Mouse (Mus musculus) small intestine, adult 2 months (tissue): ENCODE measurements at regions not wholly inside any gene's neighbourhood (a gene's known extent, or its start where the extent isn't known, plus 50 kb on each side); places are given as distances from the start of the nearest gene placed in this dataset.

Experiments used
- H3K27ac ChIP-seq: fragments of 200-500 bp; 2 replicates; pipeline ENCODE4 v1.5.1; 2012; ENCODE audit warnings: low read depth, low read length, control low read depth, inconsistent platforms; ENCODE audit not compliant: insufficient read depth
- H3K27me3 ChIP-seq: fragments of 200-500 bp; 2 replicates; pipeline ENCODE4 v1.6.1; 2012; ENCODE audit warnings: mild to moderate bottlenecking, moderate library complexity, low read length, inconsistent platforms; ENCODE audit not compliant: control insufficient read depth, insufficient read depth
- H3K36me3 ChIP-seq: fragments of 200-500 bp; 2 replicates; pipeline ENCODE4 v1.6.1; 2012; ENCODE audit warnings: mild to moderate bottlenecking, low read length, control low read depth, inconsistent platforms; ENCODE audit not compliant: control insufficient read depth, insufficient read depth
- H3K4me1 ChIP-seq: fragments of 200-500 bp; 2 replicates; pipeline ENCODE4 v1.6.1; 2012; ENCODE audit warnings: low read length, inconsistent platforms, mixed read lengths; ENCODE audit not compliant: control insufficient read depth, insufficient read depth, insufficient read length
- H3K4me3 ChIP-seq: fragments of 200-500 bp; 2 replicates; pipeline ENCODE4 v1.5.1; 2012; ENCODE audit warnings: low read depth, mild to moderate bottlenecking, control low read depth, inconsistent platforms, low read length, moderate library complexity
- CTCF ChIP-seq: fragments of 200-500 bp; IDR thresholded peaks from 2 replicates; pipeline ENCODE4 v1.5.1; 2012; ENCODE audit warnings: low read depth, mild to moderate bottlenecking, control low read depth, inconsistent platforms, low read length, moderate library complexity, mixed read lengths; ENCODE audit not compliant: insufficient replicate concordance, insufficient read length; ENCODE audit errors: extremely low read depth
- POLR2A ChIP-seq: fragments of 200-500 bp; IDR thresholded peaks from 2 replicates; pipeline ENCODE4 v1.6.1; 2012; ENCODE audit warnings: low read depth, mild to moderate bottlenecking, control low read depth, inconsistent platforms, low read length, moderate library complexity
- WGBS: fragments of 180-500 bp; shearing (Covaris S2); methylation state at CpG from one replicate; pipeline ENCODE4 v1.1.7; 2018; 5-methylcytosine and 5-hydroxymethylcytosine counted together

DNA sequence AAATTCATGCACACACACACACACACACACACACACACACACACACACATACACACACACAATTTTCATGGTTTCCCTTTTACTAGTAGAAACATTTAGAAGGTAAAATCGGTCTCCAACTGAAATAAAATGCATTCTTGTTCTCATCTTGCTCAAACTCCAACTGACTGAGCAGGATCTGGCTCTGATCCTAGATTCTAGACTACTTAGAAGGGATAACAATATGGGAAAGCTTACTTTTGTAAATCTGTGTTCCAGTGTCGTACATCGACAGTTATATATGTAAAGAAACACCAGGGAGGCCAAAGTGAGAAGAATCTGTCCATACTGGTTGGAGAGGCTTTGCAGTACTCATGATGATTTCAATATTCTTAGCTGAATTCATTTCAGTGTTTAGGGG, 304.6 kb downstream of the Otol1 start:
- WGBS = 78% methylated on average over 3 of the region's 3 CpGs
- Histone ChIP-seq H3K36me3 (no peaks in the 10 kb centered on the region), H3K27ac (no peak overlapping the region), H3K27me3 (no peaks in the 10 kb centered on the region), H3K4me1 (no peaks in the 10 kb centered on the region), H3K4me3 (no peak overlapping the region)
- no peak for TF ChIP-seq POLR2A
- TF ChIP-seq CTCF = no peak

DNA sequence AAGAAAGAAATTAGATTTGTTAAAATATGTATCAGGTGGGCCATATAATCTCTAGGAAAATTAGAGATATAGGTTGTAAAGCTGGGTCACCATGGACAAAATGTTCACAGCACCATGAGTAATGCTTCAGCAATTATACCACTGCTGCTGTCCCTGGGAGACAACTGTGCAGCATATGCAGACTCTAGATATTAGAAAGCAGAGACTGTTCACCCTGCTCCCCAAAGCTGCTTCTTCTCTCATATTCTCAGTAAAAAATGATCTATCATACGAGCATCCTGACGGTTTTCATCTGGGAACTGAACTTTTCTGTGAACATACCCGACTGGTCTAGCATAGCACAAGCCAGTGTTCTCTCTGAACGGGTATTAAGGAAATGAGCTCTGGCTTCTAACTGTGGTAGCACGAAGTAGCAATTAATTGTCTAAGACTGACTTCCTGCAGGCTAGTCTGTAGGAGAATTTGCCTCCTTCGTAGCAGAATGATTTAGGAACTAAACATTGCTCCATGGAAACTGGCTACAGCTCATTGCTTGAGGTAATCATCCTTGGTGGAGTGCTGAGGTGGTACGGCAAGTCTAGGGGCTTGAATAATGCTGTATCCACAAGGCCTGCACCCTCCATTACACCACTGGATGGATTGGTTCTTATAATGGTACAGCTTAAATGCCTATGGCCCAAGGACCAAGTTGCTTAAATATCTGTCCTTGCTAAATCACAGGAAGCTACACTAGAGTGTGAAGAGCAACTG, 305.9 kb downstream of the Otol1 start:
- Histone ChIP-seq H3K4me1 (no peaks in the 10 kb centered on the region), H3K4me3 (no peak overlapping the region), H3K36me3 (no peaks in the 10 kb centered on the region), H3K27me3 (no peaks in the 10 kb centered on the region), H3K27ac (no peak overlapping the region)
- TF ChIP-seq POLR2A = no peak
- no peak for TF ChIP-seq CTCF
- WGBS = 67% methylated on average over 7 of the region's 7 CpGs

DNA sequence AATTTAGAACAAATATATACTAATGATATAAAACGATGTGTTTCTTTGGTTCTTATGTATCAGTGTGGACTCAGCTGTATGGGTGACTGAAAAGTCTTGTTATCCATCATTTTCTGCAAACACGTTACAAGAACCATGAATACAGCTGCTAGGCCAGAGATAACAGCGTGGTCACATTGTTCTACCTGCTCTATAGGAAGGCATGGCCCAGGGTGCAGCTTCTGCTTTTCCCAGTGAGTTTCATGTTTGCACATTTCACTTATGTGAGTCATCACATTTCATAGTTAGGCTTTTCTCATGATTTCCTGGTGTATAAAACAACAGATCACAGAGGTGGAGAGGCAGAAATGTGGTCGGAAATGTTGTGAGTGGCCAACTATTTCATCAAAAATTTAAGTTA, 306.8 kb downstream of the Otol1 start:
- Histone ChIP-seq H3K27ac (no peak overlapping the region), H3K27me3 (no peaks in the 10 kb centered on the region), H3K4me1 (no peaks in the 10 kb centered on the region), H3K36me3 (no peaks in the 10 kb centered on the region), H3K4me3 (no peak overlapping the region)
- TF ChIP-seq POLR2A (no peak), CTCF (no peak)
- WGBS = 46% methylated on average over 4 of the region's 4 CpGs

DNA sequence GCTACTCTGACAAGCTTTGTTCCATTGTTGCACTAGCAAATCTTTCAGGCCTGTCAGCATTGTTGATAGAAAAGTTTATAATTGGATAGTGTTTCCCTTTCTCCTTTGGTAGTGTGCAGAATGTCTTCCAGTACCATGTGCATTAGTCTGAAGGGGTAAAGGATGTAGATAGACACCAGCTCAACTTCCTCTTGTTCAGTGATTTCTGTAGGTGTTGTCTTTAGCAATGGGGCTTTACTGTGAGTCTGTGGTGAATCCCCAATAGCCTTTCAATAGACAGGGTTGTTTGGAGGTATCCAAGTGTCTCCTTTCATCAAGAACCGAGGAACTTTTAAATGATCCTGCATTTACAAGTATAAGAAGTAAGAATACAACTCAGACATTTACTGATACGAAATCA, 311.0 kb downstream of the Otol1 start:
- Histone ChIP-seq H3K36me3 (no peaks in the 10 kb centered on the region), H3K4me1 (no peaks in the 10 kb centered on the region), H3K4me3 (no peak overlapping the region), H3K27me3 (no peaks in the 10 kb centered on the region), H3K27ac (no peak overlapping the region)
- TF ChIP-seq CTCF = no peak
- TF ChIP-seq POLR2A = no peak
- 83% methylated on average over 2 of the region's 2 CpGs for WGBS

DNA sequence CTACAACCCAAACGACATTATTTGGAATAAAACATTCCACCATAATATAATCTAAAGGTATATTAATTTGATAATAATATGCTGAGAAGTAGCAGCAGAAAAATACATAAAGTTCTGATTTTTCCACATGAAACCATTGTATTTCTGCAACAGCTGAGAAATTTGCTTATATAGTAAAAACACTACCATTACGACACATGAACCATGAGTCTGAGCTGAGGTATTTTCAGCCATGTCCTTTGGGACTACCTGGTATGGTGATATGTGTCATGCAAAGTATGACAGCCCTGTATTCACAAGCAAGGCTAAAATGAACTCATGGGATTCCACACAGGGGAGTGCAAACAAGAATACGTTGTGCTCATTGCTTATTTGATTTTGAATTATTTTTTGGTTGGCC, 311.7 kb downstream of the Otol1 start:
- TF ChIP-seq CTCF (no peak), POLR2A (no peak)
- Histone ChIP-seq H3K27me3 (no peaks in the 10 kb centered on the region), H3K36me3 (no peaks in the 10 kb centered on the region), H3K4me3 (no peak overlapping the region), H3K27ac (no peak overlapping the region), H3K4me1 (no peaks in the 10 kb centered on the region)
- WGBS = 73% methylated on average over 3 of the region's 3 CpGs

DNA sequence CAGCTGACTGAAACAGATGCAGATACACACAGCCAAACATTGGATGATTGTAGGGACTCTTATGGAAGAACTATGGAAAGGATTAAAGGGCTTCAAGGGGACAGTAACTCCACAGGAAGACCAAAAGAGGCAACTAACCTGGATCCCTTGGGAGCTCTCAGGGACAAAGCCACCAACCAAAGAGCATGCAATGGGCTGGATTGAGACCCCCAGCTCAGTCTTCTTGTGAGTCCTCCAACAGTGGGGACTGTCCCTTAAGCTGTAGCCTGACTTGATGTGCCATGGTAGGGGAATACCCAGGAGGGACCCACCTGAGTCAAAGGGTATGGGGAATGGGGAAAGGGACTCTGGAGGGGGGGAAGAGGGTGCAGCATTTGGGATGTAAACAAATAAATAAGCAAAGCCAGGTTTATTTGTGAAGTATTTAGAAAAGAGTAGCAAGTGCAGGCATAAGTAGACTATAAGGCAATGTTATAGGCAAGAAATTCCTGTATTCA, 313.8 kb downstream of the Otol1 start:
- TF ChIP-seq POLR2A (no peak), CTCF (no peak)
- H3K4me3 ChIP-seq = no peak overlapping the region

DNA sequence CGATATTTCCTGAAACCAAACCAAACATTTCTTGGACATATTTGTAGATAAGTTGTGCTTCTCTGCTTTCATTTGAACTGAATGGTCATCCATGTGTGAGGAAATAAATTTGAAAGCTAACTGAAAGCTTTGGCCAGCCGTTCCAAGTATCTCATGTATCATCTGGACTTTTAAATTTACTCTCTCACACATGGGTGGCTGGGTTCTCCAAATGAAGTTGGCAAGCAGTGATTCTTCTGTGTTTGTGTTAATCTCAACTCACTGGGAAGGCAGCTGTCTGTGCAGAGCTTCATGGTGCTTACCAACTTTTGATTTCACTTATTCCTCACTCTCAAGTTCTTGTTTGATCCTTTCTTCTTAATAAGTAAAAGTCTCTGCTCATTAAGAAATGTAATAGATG, 317.3 kb downstream of the Otol1 start:
- 73% methylated on average over 2 of the region's 2 CpGs for WGBS
- no peak for TF ChIP-seq POLR2A
- TF ChIP-seq CTCF = no peak
- Histone ChIP-seq H3K27me3 (no peaks in the 10 kb centered on the region), H3K36me3 (no peaks in the 10 kb centered on the region), H3K27ac (no peak overlapping the region), H3K4me1 (no peaks in the 10 kb centered on the region), H3K4me3 (no peak overlapping the region)

More for the DNA sequence above, 313.8 kb downstream of the Otol1 start:
- Histone ChIP-seq H3K4me1 (no peaks in the 10 kb centered on the region), H3K36me3 (no peaks in the 10 kb centered on the region), H3K27ac (no peak overlapping the region), H3K27me3 (no peaks in the 10 kb centered on the region)
